Mouse (Mus musculus) lung, postnatal 0 days (tissue): ENCODE results near the gene Tln1. TPM values are rescaled to one million over a fixed set of nuclear protein-coding genes. Genes with fewer than 3 reads are reported as not detected.

ENCODE experiments used
- ATAC-seq: fragments of 200-750 bp; cut with Nextera tagmentation; 2 replicates; pipeline ENCODE4 v1.8.0; 2017; ENCODE audit warnings: moderate library complexity
- DNase-seq: peaks from one replicate; pipeline ENCODE4 v3.0.0-alpha.2; 2016; ENCODE audit warnings: low spot score
- H3K27ac ChIP-seq: fragments of 300-500 bp; sonication (generic); 2 replicates; pipeline ENCODE4 v1.5.1; 2014; ENCODE audit warnings: antibody characterized with exemption, mild to moderate bottlenecking, low read length, mixed read lengths
- H3K27me3 ChIP-seq: fragments of 300-500 bp; sonication (generic); replicated peaks from 2 replicates; pipeline ENCODE4 v1.6.1; 2014; ENCODE audit warnings: low read length, mixed read lengths; ENCODE audit not compliant: insufficient read depth
- H3K36me3 ChIP-seq: fragments of 300-500 bp; sonication (generic); 2 replicates; pipeline ENCODE4 v1.6.1; 2014; ENCODE audit warnings: low read length, mixed read lengths; ENCODE audit not compliant: insufficient read depth
- H3K4me1 ChIP-seq: fragments of 300-500 bp; sonication (generic); 2 replicates; pipeline ENCODE4 v1.6.1; 2014; ENCODE audit warnings: antibody characterized with exemption, low read depth, low read length, mixed read lengths; ENCODE audit not compliant: insufficient read depth
- H3K4me2 ChIP-seq: fragments of 300-500 bp; sonication (generic); replicated peaks from 2 replicates; pipeline ENCODE4 v1.6.1; 2014; ENCODE audit warnings: low read depth, mild to moderate bottlenecking, low read length, moderate library complexity, mixed read lengths
- H3K4me3 ChIP-seq: fragments of 300-500 bp; sonication (generic); 2 replicates; pipeline ENCODE4 v1.5.1; 2014; ENCODE audit warnings: low read depth, low read length
- H3K9ac ChIP-seq: fragments of 300-500 bp; sonication (generic); replicated peaks from 2 replicates; pipeline ENCODE4 v1.6.1; 2014; ENCODE audit warnings: low read depth, mild to moderate bottlenecking
- H3K9me3 ChIP-seq: fragments of 300-500 bp; sonication (generic); 2 replicates; pipeline ENCODE4 v1.6.1; 2016; ENCODE audit warnings: low read length, mixed read lengths
- CTCF ChIP-seq: IDR thresholded peaks from 2 replicates; pipeline ENCODE4 v1.5.1; 2016; ENCODE audit warnings: antibody characterized with exemption, mild to moderate bottlenecking
- EP300 ChIP-seq: IDR thresholded peaks from 2 replicates; pipeline ENCODE4 v1.6.1; 2016; ENCODE audit warnings: antibody characterized with exemption, mild to moderate bottlenecking, control low read depth
- WGBS: fragments of 180-500 bp; shearing (Covaris S2); extraction: QIAGEN DNeasy Blood & Tissue Kit; methylation state at CpG from one replicate; pipeline ENCODE4 v1.1.7; 2014; 5-methylcytosine and 5-hydroxymethylcytosine counted together
- polyA plus RNA-seq: library from polyadenylated mRNA; unstranded; fragments of >200 nt; fragmentation: Nextera tagmentation; extraction: Ambion mirVana; gene quantifications from 2 replicates; pipeline ENCODE4 v1.2.1, GENCODE M21; 2015

Gene Tln1
- polyA plus RNA-seq, 1 experiment from 2014 or later, result 75.6 TPM

- Histone ChIP-seq H3K9ac (no peak overlapping the region), H3K27me3 (no peaks in the 10 kb centered on the region), H3K27ac (no peak overlapping the region), H3K9me3 (no peaks in the 10 kb centered on the region), H3K4me2 (no peak overlapping the region), H3K4me1 (peaks cover 4% of the 10 kb centered on the region; the same call in 1 of the 2 replicates), H3K36me3 (peaks cover 41% of the 10 kb centered on the region), H3K4me3 (no peak overlapping the region)
- 65% methylated on average over 6 of the region's 6 CpGs for WGBS
- TF ChIP-seq EP300 (no peak), CTCF (no peak)
- ATAC-seq, result no peak
- no peak for DNase-seq
These were observed 9.0 kb upstream of the Tln1 start for GRCm38 (mm10) chr4:43571395-43572045.

GRCm38 (mm10) chr4:43567140-43567539 is 4.6 kb upstream of the Tln1 start:
- no peak for DNase-seq
- ATAC-seq, result no peak
- Histone ChIP-seq H3K4me2 (no peak overlapping the region), H3K27me3 (no peaks in the 10 kb centered on the region), H3K36me3 (peaks cover 53% of the 10 kb centered on the region), H3K9ac (no peak overlapping the region), H3K4me3 (no peak overlapping the region), H3K9me3 (no peaks in the 10 kb centered on the region), H3K27ac (no peak overlapping the region), H3K4me1 (peaks cover 9% of the 10 kb centered on the region)
- no peak for TF ChIP-seq CTCF
- no peak for TF ChIP-seq EP300
- WGBS, result 90% methylated on average over 9 of the region's 9 CpGs

GRCm38 (mm10) chr4:43564231-43564630 is 1.7 kb upstream of the Tln1 start:
- Histone ChIP-seq H3K36me3 (peaks cover 40% of the 10 kb centered on the region), H3K4me3 (no peak overlapping the region), H3K27ac (no peak overlapping the region), H3K9me3 (no peaks in the 10 kb centered on the region), H3K4me1 (peaks cover 20% of the 10 kb centered on the region), H3K27me3 (no peaks in the 10 kb centered on the region), H3K9ac (no peak overlapping the region), H3K4me2 (no peak overlapping the region)
- DNase-seq, result peak; percentile 61
- WGBS, result 35% methylated on average over 2 of the region's 2 CpGs
- no peak for ATAC-seq
- TF ChIP-seq CTCF (no peak), EP300 (0 out of 2 replicates have a peak, but pooled peaks have one; percentile 25)

- DNase-seq (no peak), ATAC-seq (no peak)
- peak overlapping the region; percentile 99; the same call in 1 of the 2 replicates for H3K27ac ChIP-seq
- H3K36me3 ChIP-seq, result peaks cover 40% of the 10 kb centered on the region
- peaks cover 27% of the 10 kb centered on the region for H3K4me1 ChIP-seq
- no peaks in the 10 kb centered on the region for H3K27me3 ChIP-seq
- H3K4me3 ChIP-seq, result peak overlapping the region; percentile 80
- H3K9ac ChIP-seq, result peak overlapping the region; percentile 93
- H3K9me3 ChIP-seq, result no peaks in the 10 kb centered on the region
- TF ChIP-seq EP300, result no peak
- no peak for TF ChIP-seq CTCF
- 59% methylated on average over 4 of the region's 4 CpGs for WGBS
- H3K4me2 ChIP-seq, result peak overlapping the region; percentile 67
These were observed 1.0 kb upstream of the Tln1 start for GRCm38 (mm10) chr4:43563601-43563875.

- Histone ChIP-seq H3K27me3 (no peaks in the 10 kb centered on the region), H3K27ac (peak overlapping the region; percentile 99), H3K9ac (peak overlapping the region; percentile 93), H3K4me2 (peak overlapping the region; percentile 67), H3K36me3 (peaks cover 35% of the 10 kb centered on the region), H3K9me3 (no peaks in the 10 kb centered on the region), H3K4me3 (peak overlapping the region; percentile 80), H3K4me1 (peaks cover 32% of the 10 kb centered on the region)
- ATAC-seq (no peak; the same call in 1 of the 2 replicates), DNase-seq (peak; percentile 72)
- WGBS, result 4% methylated on average over 22 of the region's 22 CpGs
- TF ChIP-seq CTCF, result no peak
- TF ChIP-seq EP300, result no peak; the same call in 1 of the 2 replicates
These were observed 494 bp upstream of the Tln1 start for GRCm38 (mm10) chr4:43562769-43563600.

- TF ChIP-seq CTCF, result no peak
- TF ChIP-seq EP300, result peak; percentile 23; the same call in 1 of the 2 replicates
- Histone ChIP-seq H3K9ac (peak overlapping the region; percentile 93), H3K27ac (peak overlapping the region; percentile 99), H3K27me3 (no peaks in the 10 kb centered on the region), H3K4me3 (peak overlapping the region; percentile 80), H3K9me3 (no peaks in the 10 kb centered on the region), H3K4me1 (peaks cover 39% of the 10 kb centered on the region), H3K36me3 (peaks cover 20% of the 10 kb centered on the region), H3K4me2 (peak overlapping the region; percentile 67)
- no peak for ATAC-seq
- WGBS, result under 1% methylated on average over 16 of the region's 16 CpGs
- DNase-seq, result no peak
These were observed 975 bp downstream of the Tln1 start for GRCm38 (mm10) chr4:43561436-43561996.
